Mouse (Mus musculus) brain, embryonic 14.5 days (tissue): ENCODE data around the gene Zfp609.

Experiments used
- CTCF ChIP-seq: fragments of 200-500 bp; IDR thresholded peaks from 2 replicates; pipeline ENCODE4 v1.5.1; 2012; ENCODE audit warnings: inconsistent platforms, mild to moderate bottlenecking, moderate library complexity, borderline replicate concordance; ENCODE audit not compliant: insufficient read depth, insufficient read length; ENCODE audit errors: extremely low read depth
- POLR2A ChIP-seq: fragments of 200-500 bp; IDR thresholded peaks from 2 replicates; pipeline ENCODE4 v1.6.1; 2012; ENCODE audit warnings: mild to moderate bottlenecking, inconsistent platforms, borderline replicate concordance; ENCODE audit not compliant: poor library complexity, insufficient read depth, insufficient read length, severe bottlenecking; ENCODE audit errors: extremely low read depth

GRCm38 (mm10) chr9:65724471-65725290, 102.7 kb downstream of the Zfp609 start:
- TF ChIP-seq CTCF (no peak), POLR2A (no peak)
